Mouse (Mus musculus) embryonic facial prominence, embryonic 11.5 days (tissue): ENCODE results near the gene Lmo7. TPM values are rescaled to one million over a fixed set of nuclear protein-coding genes. Genes with fewer than 3 reads are reported as not detected.

Source experiments
- ATAC-seq: fragments of 200-750 bp; cut with Nextera tagmentation; replicated peaks from 2 replicates; pipeline ENCODE4 v1.8.0; 2017; ENCODE audit warnings: low read depth; ENCODE audit not compliant: insufficient number of reproducible peaks, low FRiP score, low TSS enrichment
- DNase-seq: peaks from one replicate; pipeline ENCODE4 v3.0.0-alpha.2; 2015; ENCODE audit warnings: low spot score
- H3K27ac ChIP-seq: fragments of 300-500 bp; sonication (generic); replicated peaks from 2 replicates; pipeline ENCODE4 v1.5.1; 2014; ENCODE audit warnings: mild to moderate bottlenecking, low read depth, low read length, control low read depth
- H3K27me3 ChIP-seq: fragments of 300-500 bp; sonication (generic); 2 replicates; pipeline ENCODE4 v1.6.1; 2014; ENCODE audit warnings: mild to moderate bottlenecking, low read length, moderate library complexity, mixed read lengths; ENCODE audit not compliant: control insufficient read depth, insufficient read depth
- H3K36me3 ChIP-seq: fragments of 300-500 bp; sonication (generic); replicated peaks from 2 replicates; pipeline ENCODE4 v1.6.1; 2014; ENCODE audit warnings: low read depth, mild to moderate bottlenecking, low read length, moderate library complexity, mixed read lengths; ENCODE audit not compliant: control insufficient read depth, insufficient read depth
- H3K4me1 ChIP-seq: fragments of 300-500 bp; sonication (generic); 2 replicates; pipeline ENCODE4 v1.6.1; 2014; ENCODE audit warnings: low read length, mixed read lengths; ENCODE audit not compliant: control insufficient read depth, insufficient read depth
- H3K4me2 ChIP-seq: fragments of 300-500 bp; sonication (generic); 2 replicates; pipeline ENCODE4 v1.6.1; 2014; ENCODE audit warnings: low read depth, mild to moderate bottlenecking, control low read depth, low read length, moderate library complexity
- H3K4me3 ChIP-seq: fragments of 300-500 bp; sonication (generic); 2 replicates; pipeline ENCODE4 v1.5.1; 2014; ENCODE audit warnings: low read depth, low read length, control low read depth
- H3K9ac ChIP-seq: fragments of 300-500 bp; sonication (generic); replicated peaks from 2 replicates; pipeline ENCODE4 v1.6.1; 2014; ENCODE audit warnings: mild to moderate bottlenecking, control low read depth, low read length
- H3K9me3 ChIP-seq: fragments of 300-500 bp; sonication (generic); replicated peaks from 2 replicates; pipeline ENCODE4 v1.6.1; 2016; ENCODE audit warnings: mild to moderate bottlenecking, low read length, inconsistent platforms, mixed read lengths; ENCODE audit not compliant: control insufficient read depth
- WGBS: fragments of 180-500 bp; shearing (Covaris S2); extraction: QIAGEN DNeasy Blood & Tissue Kit; methylation state at CpG from one replicate; pipeline ENCODE4 v1.1.7; 2014; 5-methylcytosine and 5-hydroxymethylcytosine counted together
- polyA plus RNA-seq: library from polyadenylated mRNA; unstranded; fragments of >200 nt; fragmentation: Nextera tagmentation; extraction: Ambion mirVana; gene quantifications from 2 replicates; pipeline ENCODE4 v1.2.1, GENCODE M21; 2014

Gene Lmo7
- polyA plus RNA-seq, 1 experiment from 2014 or later, result 6.7 TPM

DNA sequence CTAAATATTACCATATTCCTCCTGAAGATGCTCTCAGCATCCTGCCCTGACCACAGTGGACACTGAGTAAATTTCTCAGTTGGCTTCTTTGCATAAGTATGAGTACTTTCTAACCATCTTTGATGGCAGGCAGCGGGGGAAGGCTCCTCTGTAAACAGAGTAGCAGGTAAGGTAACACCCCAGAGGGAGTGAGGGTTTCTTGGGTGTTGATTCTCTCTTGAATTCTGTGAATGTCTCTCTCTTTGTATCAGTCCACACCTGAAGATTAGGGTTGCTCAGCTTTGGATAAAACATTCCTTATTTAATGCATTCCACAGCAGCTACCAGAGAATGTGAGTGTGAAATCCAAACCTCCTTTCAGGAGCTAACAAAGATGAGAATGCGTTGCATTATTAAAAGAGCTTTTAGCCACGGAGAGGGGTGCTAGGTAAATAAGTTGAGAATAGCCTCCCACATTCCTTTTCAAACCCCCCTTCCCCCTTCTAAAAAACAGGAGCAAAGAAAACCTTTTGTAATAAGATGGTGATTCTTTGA lies 34.1 kb downstream of the Lmo7 start:
- 38% methylated on average over 3 of the region's 3 CpGs for WGBS
- no peak overlapping the region for H3K4me2 ChIP-seq
- no peaks in the 10 kb centered on the region for H3K4me1 ChIP-seq
- no peaks in the 10 kb centered on the region for H3K27me3 ChIP-seq
- H3K4me3 ChIP-seq, result no peak overlapping the region
- no peaks in the 10 kb centered on the region for H3K36me3 ChIP-seq
- H3K9ac ChIP-seq, result no peak overlapping the region
- DNase-seq (no peak), ATAC-seq (no peak)
- no peak overlapping the region for H3K27ac ChIP-seq
- H3K9me3 ChIP-seq, result no peaks in the 10 kb centered on the region

DNA sequence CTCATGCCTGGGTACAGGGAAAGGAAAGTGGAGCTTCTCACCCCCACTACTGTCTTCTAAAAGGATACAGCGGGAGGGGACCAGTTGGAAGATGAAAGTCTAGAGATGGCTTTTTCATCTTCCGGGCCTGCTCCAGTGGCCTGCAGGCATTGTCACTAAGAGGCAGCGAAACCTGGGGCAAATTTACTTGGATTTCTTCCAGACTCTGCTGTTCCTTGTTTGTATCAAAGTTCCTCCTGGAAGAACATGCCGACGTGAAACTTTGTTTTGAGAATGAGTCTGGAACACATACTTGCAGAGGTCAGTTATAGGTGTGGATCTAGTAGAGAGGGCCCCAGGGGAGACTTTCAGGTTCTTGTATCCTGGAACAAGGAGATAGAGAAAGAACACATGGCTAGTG lies 41.6 kb downstream of the Lmo7 start:
- Histone ChIP-seq H3K9ac (no peak overlapping the region), H3K36me3 (no peaks in the 10 kb centered on the region), H3K27me3 (no peaks in the 10 kb centered on the region), H3K9me3 (no peaks in the 10 kb centered on the region), H3K4me2 (no peak overlapping the region), H3K4me1 (no peaks in the 10 kb centered on the region), H3K27ac (no peak overlapping the region), H3K4me3 (no peak overlapping the region)
- 86% methylated on average over 5 of the region's 5 CpGs for WGBS
- no peak for ATAC-seq
- no peak for DNase-seq

DNA sequence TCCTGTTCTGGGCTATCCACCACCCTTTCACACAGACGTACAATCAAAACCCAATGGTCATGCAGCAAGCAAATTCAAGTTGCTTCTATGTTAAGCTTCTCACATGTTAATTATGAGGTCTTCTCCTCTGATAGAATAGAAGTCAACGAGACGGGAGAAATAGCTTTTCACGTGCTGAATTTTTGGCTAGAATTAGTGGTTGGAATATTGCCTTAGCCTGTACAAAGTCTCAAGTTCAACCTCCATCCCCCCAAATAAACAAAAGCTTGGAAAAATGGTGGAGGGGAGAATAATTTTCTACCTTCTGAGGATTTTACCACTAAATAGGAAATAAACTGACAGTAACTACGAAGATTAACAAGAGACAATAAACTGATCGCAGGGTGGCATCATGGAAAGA lies 42.0 kb downstream of the Lmo7 start:
- no peak for ATAC-seq
- Histone ChIP-seq H3K9me3 (no peaks in the 10 kb centered on the region), H3K27me3 (no peaks in the 10 kb centered on the region), H3K9ac (no peak overlapping the region), H3K27ac (no peak overlapping the region), H3K36me3 (no peaks in the 10 kb centered on the region), H3K4me1 (no peaks in the 10 kb centered on the region), H3K4me3 (no peak overlapping the region), H3K4me2 (no peak overlapping the region)
- no peak for DNase-seq
- WGBS, result 93% methylated on average over 6 of the region's 6 CpGs

DNA sequence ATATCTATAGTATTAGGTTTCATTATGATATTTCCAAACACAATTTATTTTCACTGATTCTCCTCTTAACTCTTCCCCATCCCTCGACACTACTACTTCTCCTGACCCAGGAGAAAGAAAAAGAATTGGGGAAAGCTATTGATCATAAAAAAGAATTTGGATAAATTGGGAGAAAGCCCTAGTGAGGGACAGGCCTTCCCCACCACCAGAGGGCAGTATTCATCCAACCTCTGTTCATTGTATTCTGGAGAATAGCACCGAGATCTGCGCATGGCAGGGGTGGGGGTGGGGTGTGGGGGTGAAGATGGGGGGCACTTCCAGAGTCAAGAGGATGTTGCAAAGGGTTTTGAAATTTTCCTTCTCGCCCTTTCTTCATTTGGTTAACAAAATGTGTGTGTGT lies 44.9 kb downstream of the Lmo7 start:
- no peak overlapping the region for H3K4me2 ChIP-seq
- H3K36me3 ChIP-seq, result no peaks in the 10 kb centered on the region
- H3K4me3 ChIP-seq, result no peak overlapping the region
- H3K27me3 ChIP-seq, result no peaks in the 10 kb centered on the region
- no peaks in the 10 kb centered on the region for H3K9me3 ChIP-seq
- DNase-seq (peak; percentile 55), ATAC-seq (no peak)
- no peak overlapping the region for H3K27ac ChIP-seq
- H3K9ac ChIP-seq, result no peak overlapping the region
- WGBS, result 52% methylated on average over 4 of the region's 4 CpGs
- no peaks in the 10 kb centered on the region for H3K4me1 ChIP-seq

DNA sequence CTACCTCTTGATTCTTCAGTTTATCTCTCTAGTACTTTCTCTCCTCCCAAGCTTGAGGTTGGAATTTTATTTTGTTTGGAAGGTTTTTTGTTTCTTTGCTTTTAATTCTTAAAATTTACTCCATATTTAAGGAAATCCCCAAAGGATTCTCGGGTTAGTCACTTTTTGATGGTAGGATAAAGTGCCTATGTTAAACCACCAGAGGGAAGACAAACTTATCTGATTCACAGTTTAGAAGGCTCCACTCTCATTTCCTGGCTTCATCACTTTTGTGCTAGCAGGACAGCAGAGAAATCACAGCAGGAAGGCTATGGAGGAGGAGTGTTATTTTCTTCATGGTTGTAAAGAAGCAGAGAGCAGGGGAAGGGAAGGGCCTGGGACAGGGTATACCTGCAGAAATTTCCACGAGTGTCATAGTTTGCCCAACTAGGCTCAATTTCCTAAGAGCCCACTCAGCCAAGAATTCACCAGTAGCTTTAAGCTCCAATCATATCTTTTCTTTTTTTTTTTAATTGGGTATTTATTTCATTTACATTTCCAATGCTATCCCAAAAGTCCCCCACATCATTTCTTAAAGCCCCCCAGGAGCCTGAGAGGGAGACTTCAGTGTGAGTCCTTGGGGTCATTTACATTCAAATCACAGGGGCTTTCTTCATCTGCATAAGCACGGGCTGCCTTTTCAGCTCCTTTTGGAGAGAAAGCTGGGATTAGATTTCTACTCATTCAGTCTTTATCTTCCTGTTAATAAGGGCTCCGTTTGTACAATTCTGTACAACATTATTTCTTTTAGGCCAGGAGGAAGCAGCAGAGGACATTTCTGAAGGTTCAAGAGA lies 46.8 kb downstream of the Lmo7 start:
- no peak overlapping the region for H3K27ac ChIP-seq
- no peak overlapping the region for H3K4me3 ChIP-seq
- no peaks in the 10 kb centered on the region for H3K36me3 ChIP-seq
- ATAC-seq, result no peak
- no peaks in the 10 kb centered on the region for H3K9me3 ChIP-seq
- H3K4me2 ChIP-seq, result no peak overlapping the region
- H3K9ac ChIP-seq, result no peak overlapping the region
- DNase-seq, result no peak
- no peaks in the 10 kb centered on the region for H3K4me1 ChIP-seq
- WGBS, result 15% methylated on average over 4 of the region's 4 CpGs
- no peaks in the 10 kb centered on the region for H3K27me3 ChIP-seq

DNA sequence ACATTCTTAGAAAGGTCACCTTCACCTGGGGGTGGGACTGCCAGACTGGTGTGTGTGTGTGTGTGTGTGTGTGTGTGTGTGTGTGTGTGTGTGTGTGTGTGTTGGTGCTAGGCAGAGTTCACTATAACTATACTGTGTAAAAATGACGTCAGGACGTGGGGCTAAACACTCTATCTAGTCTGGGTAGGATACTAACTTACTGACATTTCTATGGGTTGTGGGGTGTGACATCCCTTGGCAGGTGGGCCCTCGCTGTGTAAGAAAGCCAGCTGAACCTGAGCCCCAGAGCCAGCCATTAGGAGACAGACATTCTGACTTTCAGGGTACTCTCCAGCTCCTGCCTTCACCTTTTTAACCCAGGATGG lies 47.4 kb downstream of the Lmo7 start:
- H3K27me3 ChIP-seq, result no peaks in the 10 kb centered on the region
- H3K9ac ChIP-seq, result no peak overlapping the region
- no peak overlapping the region for H3K4me3 ChIP-seq
- 32% methylated on average over 3 of the region's 3 CpGs for WGBS
- no peaks in the 10 kb centered on the region for H3K4me1 ChIP-seq
- no peaks in the 10 kb centered on the region for H3K9me3 ChIP-seq
- H3K36me3 ChIP-seq, result no peaks in the 10 kb centered on the region
- H3K4me2 ChIP-seq, result no peak overlapping the region
- ATAC-seq (no peak), DNase-seq (no peak)
- no peak overlapping the region for H3K27ac ChIP-seq

DNA sequence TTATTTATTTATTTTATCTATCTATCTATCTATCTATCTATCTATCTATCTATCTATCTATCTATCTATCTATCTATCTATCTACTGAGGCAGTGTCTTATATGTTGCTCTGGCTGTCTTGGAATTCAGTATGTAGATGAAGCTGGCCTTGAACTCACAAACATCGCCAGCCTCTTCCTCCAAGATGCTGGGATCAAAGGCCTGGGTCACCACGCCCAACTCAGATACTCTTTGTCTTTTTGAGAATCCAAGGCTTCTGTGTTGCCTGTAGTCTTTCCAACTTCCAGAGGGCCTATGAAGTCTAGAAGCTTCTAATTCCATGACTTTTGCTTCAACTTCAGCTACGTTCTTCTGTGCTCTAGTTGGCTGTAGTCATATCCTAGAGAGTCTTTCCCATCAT lies 48.7 kb downstream of the Lmo7 start:
- H3K27me3 ChIP-seq, result no peaks in the 10 kb centered on the region
- ATAC-seq, result no peak

DNA sequence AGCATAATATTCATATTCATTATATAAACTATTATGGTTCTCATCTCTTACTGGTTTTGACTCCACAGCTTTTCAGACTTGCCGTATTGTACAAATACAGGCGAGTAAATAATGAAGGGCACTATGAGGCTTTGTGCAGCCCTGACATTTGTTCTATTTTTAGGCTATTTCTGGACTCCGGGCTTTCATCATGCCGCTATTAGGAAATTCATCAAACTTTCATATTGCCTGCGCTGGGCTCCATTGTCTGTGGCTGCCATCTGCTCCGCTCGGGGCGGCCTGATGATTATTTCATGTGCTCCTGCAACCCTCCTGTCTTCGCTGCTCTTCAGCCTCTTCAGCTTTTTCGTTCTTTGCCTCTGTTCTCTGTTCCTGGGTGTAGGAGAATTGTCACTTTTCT lies 50.3 kb downstream of the Lmo7 start:
- DNase-seq, result no peak
- Histone ChIP-seq H3K4me1 (no peaks in the 10 kb centered on the region), H3K27ac (no peak overlapping the region), H3K9me3 (no peaks in the 10 kb centered on the region), H3K4me3 (no peak overlapping the region), H3K36me3 (no peaks in the 10 kb centered on the region), H3K27me3 (no peaks in the 10 kb centered on the region), H3K4me2 (no peak overlapping the region), H3K9ac (no peak overlapping the region)
- no peak for ATAC-seq
- whole genome bisulfite sequencing, result 87% methylated on average over 10 of the region's 10 CpGs

More for the DNA sequence above, 48.7 kb downstream of the Lmo7 start:
- no peak overlapping the region for H3K4me3 ChIP-seq
- H3K4me1 ChIP-seq, result no peaks in the 10 kb centered on the region
- H3K36me3 ChIP-seq, result no peaks in the 10 kb centered on the region
- no peak overlapping the region for H3K4me2 ChIP-seq
- no peak for DNase-seq
- 89% methylated on average over 3 of the region's 3 CpGs for WGBS
- no peak overlapping the region for H3K27ac ChIP-seq
- no peak overlapping the region for H3K9ac ChIP-seq
- H3K9me3 ChIP-seq, result no peaks in the 10 kb centered on the region
